Mouse (Mus musculus): ENCODE data around the gene Aldh18a1. TPM values are rescaled to one million over a fixed set of nuclear protein-coding genes. Genes with fewer than 3 reads are reported as not detected.
A peak's percentile ranks its signal among the peaks of the same experiment; 100 is the strongest.

Gene Aldh18a1
- total and polyA plus RNA-seq, 3 experiments = 101 to 193 (median 120) TPM

DNA sequence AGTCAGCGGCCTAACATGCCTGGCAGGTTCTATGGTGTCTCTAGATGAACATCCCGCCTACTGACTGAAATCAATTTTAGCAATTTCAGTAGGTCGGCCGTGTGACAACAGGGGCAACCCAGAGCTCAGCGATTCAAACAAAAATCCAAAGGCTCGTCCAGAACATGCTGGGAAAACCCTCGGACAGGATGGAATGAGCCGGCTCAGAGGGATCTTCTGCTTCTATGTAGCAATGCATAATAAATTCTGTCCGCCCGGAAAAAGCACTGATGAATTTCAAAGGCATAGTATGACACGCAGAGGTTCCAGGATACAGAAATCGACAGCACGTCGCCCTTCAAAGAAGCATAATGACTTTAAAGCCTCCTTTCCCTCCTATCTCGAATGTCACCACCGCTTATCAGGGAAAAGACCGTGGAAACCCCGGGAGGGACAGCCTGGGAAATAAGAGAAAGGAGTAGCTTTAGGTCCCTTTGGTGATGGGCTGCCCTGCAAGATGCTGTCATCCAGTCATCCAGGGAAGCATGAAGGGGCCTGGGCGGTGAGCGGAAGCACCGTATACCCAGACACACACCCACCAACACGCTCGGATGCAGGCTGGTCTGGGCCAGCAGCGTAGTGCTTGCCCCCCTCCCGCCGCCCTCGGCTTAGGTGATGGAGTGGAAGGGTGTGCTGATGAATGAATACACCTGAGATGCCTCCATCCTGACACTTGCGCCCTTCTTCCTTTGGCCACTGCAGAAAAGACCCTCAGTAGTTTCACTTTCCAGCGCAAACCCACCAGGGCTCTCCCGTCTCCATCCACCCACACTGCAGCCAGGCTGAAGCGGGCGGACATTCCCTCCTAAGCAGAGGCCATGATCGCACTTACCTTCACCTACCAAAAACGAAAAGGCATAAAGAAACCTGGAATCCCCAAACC lies 75.5 kb downstream of the Aldh18a1 start:
- Histone ChIP-seq H3K79me2 (replicated peaks; ENCODE audit: control insufficient read depth, extremely low read depth, insufficient read depth, poor library complexity, severe bottlenecking) (no peaks in the 10 kb centered on the region), H3K27me3 (replicated peaks) (no peaks in the 10 kb centered on the region), H3K9me3 (replicated peaks; ENCODE audit: low read length) (peaks cover 2% of the 10 kb centered on the region), H3K4me1 (ENCODE audit: control insufficient read depth in 1 of 2, insufficient read depth in 2 of 2) (peaks cover 8 to 26% of the 10 kb centered on the region in 2 experiments; a peak in 3 of 4 replicates), H3K9ac (ENCODE audit: insufficient read depth, low read depth) (peak overlapping the region; percentile 71), H3K36me3 (replicated peaks in 1 of 2; ENCODE audit: control insufficient read depth in 1 of 2, insufficient read depth in 1 of 2, low read length in 1 of 2) (no peaks in the 10 kb centered on the region), H3K4me2 (ENCODE audit: insufficient read depth, low read depth, poor library complexity, severe bottlenecking) (peak overlapping the region; percentile 98), H3K4me3 (replicated peaks in 1 of 3; ENCODE audit: low read depth in 2 of 3, low read length in 2 of 3, poor library complexity in 1 of 3) (peak overlapping the region; percentile 68 to 87 (median 72)), H3K27ac (ENCODE audit: insufficient read depth, low read depth) (no peak overlapping the region)
- DNase-seq (ENCODE audit: extremely low read depth) = no peak
- no peak for TF ChIP-seq ZNF384 (IDR thresholded peaks at IDR 0.05; ENCODE audit: low read depth, low read length)
- no peak for TF ChIP-seq SMC3 (IDR thresholded peaks at IDR 0.05; ENCODE audit: low read depth, low read length)
- TF ChIP-seq MEF2A (IDR thresholded peaks at IDR 0.05; ENCODE audit: borderline replicate concordance, low read depth, low read length) = no peak
- no peak for TF ChIP-seq NELFE (IDR thresholded peaks at IDR 0.05; ENCODE audit: low read depth, low read length)
- TF ChIP-seq E2F4 (IDR thresholded peaks at IDR 0.05; ENCODE audit: insufficient replicate concordance, low read depth, low read length) = no peak
- no peak for TF ChIP-seq JUND (conservative IDR thresholded peaks at IDR 0.05; ENCODE audit: low read depth, low read length)
- no peak for TF ChIP-seq PAX5 (IDR thresholded peaks at IDR 0.05; ENCODE audit: low read length)
- no peak for TF ChIP-seq POLR2AphosphoS2 (IDR thresholded peaks at IDR 0.05; ENCODE audit: low read depth, low read length)
- TF ChIP-seq NRF1 (IDR thresholded peaks at IDR 0.05; ENCODE audit: low read depth, low read length) = no peak
- TF ChIP-seq POLR2A (IDR thresholded peaks at IDR 0.05; ENCODE audit: low read depth, low read length) = no peak
- TF ChIP-seq TCF12 (IDR thresholded peaks at IDR 0.05; ENCODE audit: low read depth, low read length) = no peak
- TF ChIP-seq IRF4 (IDR thresholded peaks at IDR 0.05; ENCODE audit: low read depth, low read length) = peak; percentile 12; the same call in 1 of the 2 replicates
- no peak; the same call in 1 of the 2 replicates for TF ChIP-seq MXI1 (IDR thresholded peaks at IDR 0.05; ENCODE audit: low read depth, low read length)
- TF ChIP-seq SIN3A (IDR thresholded peaks at IDR 0.05; ENCODE audit: low read length) = peak; percentile 22; the same call in 1 of the 2 replicates
- TF ChIP-seq USF2 (conservative IDR thresholded peaks at IDR 0.05; ENCODE audit: low read depth, low read length) = no peak
- TF ChIP-seq EP300 (IDR thresholded peaks at IDR 0.05; ENCODE audit: low read length) = no peak
- 0 out of 2 replicates have a peak, but pooled peaks have one; percentile 10 for TF ChIP-seq ELF1 (IDR thresholded peaks at IDR 0.05; ENCODE audit: low read depth, low read length)
- no peak for TF ChIP-seq MYC (IDR thresholded peaks at IDR 0.05; ENCODE audit: low read depth, low read length)
- TF ChIP-seq BHLHE40 (IDR thresholded peaks at IDR 0.05; ENCODE audit: low read depth, low read length) = no peak
- TF ChIP-seq HCFC1 (IDR thresholded peaks at IDR 0.05; ENCODE audit: low read depth, low read length) = no peak
- TF ChIP-seq ETS1 (conservative IDR thresholded peaks at IDR 0.05; ENCODE audit: low read depth, low read length) = no peak
- TF ChIP-seq JUN (IDR thresholded peaks at IDR 0.05; ENCODE audit: insufficient read depth, low read depth, low read length) = no peak
- no peak for TF ChIP-seq RCOR1 (conservative IDR thresholded peaks at IDR 0.05; ENCODE audit: low read depth, low read length)
- TF ChIP-seq CHD2 (IDR thresholded peaks at IDR 0.05; ENCODE audit: low read length) = no peak
- TF ChIP-seq ZKSCAN1 (IDR thresholded peaks at IDR 0.05; ENCODE audit: borderline replicate concordance, low read depth, low read length) = no peak
- TF ChIP-seq MAZ (IDR thresholded peaks at IDR 0.05; ENCODE audit: low read depth, low read length) = no peak
- in situ Hi-C loops (cut with MboI; ENCODE audit: low pct_ligation_motif_present, low pct_unique_long_range_greater_than_20kb, low sequenced_read_pairs) (no loop called here), dilution Hi-C loops (cut with MboI; ENCODE audit: extremely low pct_ligation_motif_present, extremely low pct_unique_long_range_greater_than_20kb, low sequenced_read_pairs) (no loop called here)

Measured in CH12.LX (cell line).